Mouse (Mus musculus) lung, adult 2 months (tissue): ENCODE measurements around the gene Zfp791.

ENCODE experiments used
- CTCF ChIP-seq: fragments of 200-500 bp; IDR thresholded peaks from 2 replicates; pipeline ENCODE4 v1.5.1; 2011; ENCODE audit warnings: mild to moderate bottlenecking, low read length, control low read depth; ENCODE audit not compliant: insufficient read depth
- POLR2A ChIP-seq: fragments of 200-500 bp; IDR thresholded peaks from 2 replicates; pipeline ENCODE4 v1.6.1; 2011; ENCODE audit warnings: low read depth, mild to moderate bottlenecking, control low read depth, low read length, borderline replicate concordance; ENCODE audit errors: extremely low read depth

- TF ChIP-seq POLR2A (no peak), CTCF (no peak)
Observed at GRCm38 (mm10) chr8:85096850-85097249, 26.0 kb downstream of the Zfp791 start.
